Mouse (Mus musculus) heart, adult 2 months (tissue): ENCODE data around the gene Il9r.

Source experiments
- CTCF ChIP-seq: fragments of 200-600 bp; IDR thresholded peaks from 2 replicates; pipeline ENCODE4 v1.8.1; 2022; ENCODE audit warnings: antibody characterized with exemption, mild to moderate bottlenecking, moderate library complexity
- EP300 ChIP-seq: fragments of 200-500 bp; IDR thresholded peaks from 2 replicates; pipeline ENCODE4 v1.6.1; 2011; ENCODE audit warnings: low read depth, low read length, control low read depth; ENCODE audit not compliant: insufficient read depth

DNA sequence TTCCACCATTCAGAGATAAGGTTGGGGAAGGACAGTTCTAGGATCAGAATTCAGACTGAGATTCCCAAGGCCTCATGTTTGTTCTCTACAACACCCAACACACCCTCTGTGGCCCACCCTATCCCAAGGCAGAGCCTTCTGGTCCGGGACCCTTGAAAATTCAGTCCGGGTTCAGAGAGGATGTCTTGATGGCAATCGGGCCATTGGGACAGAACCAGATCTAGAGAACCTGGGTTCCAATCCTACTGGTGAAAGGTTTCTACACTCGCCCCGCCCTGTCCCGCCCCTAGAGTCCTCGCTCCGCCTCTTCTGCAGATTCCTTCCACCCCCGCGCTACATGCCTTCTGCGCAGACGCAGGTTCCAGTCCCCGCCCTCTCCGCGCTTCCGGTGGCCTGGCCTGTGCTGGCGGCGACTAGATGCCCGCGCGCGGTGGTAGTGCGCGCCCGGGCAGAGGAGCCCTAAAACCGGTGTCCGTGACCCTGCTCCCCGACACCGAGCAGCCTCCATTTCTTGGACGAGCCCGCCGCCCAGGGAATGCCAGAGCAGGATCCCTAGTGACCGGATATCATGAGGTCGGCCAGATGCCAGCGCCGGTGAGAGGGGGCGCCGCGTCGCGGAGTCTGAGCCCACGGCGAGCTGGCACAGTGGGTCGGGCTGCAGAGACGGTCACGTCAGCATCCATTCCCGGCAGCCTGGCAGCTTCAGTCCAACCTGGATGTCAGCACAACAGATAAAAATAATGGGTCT is 26.2 kb upstream of the Il9r start, which contains the start of gene Mpg:
- TF ChIP-seq CTCF (peak; percentile 59), EP300 (peak; percentile 55; the same call in 1 of the 2 replicates)
